Mouse (Mus musculus): ENCODE measurements around the gene 4930470P17Rik.

4930470P17Rik gene

DNA sequence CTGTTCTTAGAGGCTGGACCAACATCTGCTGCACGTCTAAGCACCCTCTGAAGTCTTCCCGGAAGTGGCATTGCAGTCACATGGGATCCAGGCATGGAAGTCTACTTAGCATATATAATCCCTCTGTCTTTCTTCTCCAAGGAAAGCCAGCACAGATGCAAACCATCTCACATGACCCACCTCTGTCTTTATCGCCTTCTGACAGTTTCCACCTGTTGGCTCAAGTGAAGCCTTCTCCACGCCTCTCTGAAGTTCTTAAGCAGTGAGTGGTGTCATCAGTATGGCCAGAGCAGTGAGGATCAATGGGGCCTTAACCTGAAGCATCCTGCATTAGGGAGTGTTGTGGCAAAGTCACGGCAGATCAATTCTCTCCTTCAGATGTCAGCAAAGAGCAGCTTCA, 23.2 kb downstream of the 4930470P17Rik start:
- DNase-seq (ENCODE audit: low spot score in 2 of 2), result no peak

DNA sequence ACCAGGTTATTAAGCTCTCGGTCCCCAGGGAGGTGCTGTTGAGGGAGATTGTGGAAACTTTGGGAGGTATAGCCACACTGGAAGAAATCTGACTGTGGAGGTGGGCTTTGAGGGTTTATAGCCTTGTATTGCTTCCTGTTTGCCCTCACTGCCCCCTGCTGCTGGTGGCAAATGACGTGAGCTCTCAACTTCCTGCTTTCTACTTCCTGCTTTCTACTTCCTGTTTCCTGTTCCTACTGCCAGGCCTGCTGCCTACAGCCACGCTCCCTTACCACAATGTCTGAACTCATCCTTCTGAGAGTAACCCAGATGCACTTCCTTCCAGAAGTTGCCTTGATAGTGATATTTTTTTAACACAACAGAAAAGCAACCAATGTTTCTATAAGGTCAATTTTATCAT, 24.3 kb downstream of the 4930470P17Rik start:
- no peak for DNase-seq (ENCODE audit: low spot score in 2 of 2)

GRCm38 (mm10) chr2:170576077-170576476, 25.7 kb downstream of the 4930470P17Rik start:
- DNase-seq (ENCODE audit: low spot score in 2 of 2), result no peak

- DNase-seq (ENCODE audit: low spot score in 2 of 2), result no peak
These were observed 36.8 kb downstream of the 4930470P17Rik start for GRCm38 (mm10) chr2:170564995-170565394.

GRCm38 (mm10) chr2:170563956-170564855, 37.6 kb downstream of the 4930470P17Rik start:
- no peak for DNase-seq (ENCODE audit: low spot score in 2 of 2)

DNA sequence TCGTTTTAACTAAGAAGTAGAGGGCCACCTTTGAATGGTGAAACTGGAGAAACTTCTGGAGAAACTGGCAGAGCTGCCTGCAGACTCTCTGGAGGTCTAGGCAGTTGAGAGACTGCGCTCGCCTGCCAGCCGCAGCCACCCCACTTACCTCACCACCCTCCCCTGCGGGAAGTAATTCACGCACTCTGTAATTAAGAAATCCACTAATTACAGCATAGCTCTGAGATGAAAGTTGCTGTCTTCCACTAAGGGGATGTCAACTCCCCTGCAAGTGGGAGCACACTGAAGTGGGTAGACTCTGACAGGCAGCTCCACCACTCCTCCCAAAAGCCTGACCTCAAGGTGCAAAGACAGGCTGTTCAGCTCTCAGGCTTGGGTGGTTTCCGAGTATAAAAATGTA, 49.7 kb downstream of the 4930470P17Rik start:
- DNase-seq (ENCODE audit: low spot score in 2 of 2), result no peak

- DNase-seq (ENCODE audit: low spot score in 2 of 2), result peak in 1 of 2 experiments; percentile 30
These were observed 51.6 kb downstream of the 4930470P17Rik start for GRCm38 (mm10) chr2:170550240-170550639.

GRCm38 (mm10) chr2:170549146-170549545, 52.7 kb downstream of the 4930470P17Rik start:
- no peak for DNase-seq (ENCODE audit: low spot score in 2 of 2)

- DNase-seq (ENCODE audit: low spot score in 2 of 2), result no peak
These were observed 53.8 kb downstream of the 4930470P17Rik start for GRCm38 (mm10) chr2:170548046-170548445.

- DNase-seq (ENCODE audit: low spot score in 2 of 2), result no peak
These were observed 54.3 kb downstream of the 4930470P17Rik start for GRCm38 (mm10) chr2:170547526-170547925.

DNA sequence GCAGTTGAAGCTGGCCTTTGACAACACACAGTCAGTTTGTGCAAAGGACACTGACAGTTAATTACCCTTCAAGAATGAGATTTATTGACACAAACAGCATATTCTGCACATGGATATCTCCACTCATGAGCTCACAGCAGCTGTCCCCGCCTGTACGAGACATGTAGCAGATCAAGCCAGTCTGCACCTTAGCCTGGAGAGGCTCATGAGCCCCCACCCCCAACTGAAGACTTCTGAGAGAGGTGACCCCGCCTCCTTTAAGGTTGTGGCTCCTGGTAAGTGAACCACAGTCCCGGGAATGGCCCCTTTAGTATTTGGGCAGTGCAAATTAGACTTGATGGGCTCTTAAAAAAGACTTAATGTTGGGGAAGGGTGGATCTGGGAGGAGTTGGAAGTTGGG, 56.1 kb downstream of the 4930470P17Rik start:
- DNase-seq (ENCODE audit: low spot score in 2 of 2), result no peak

- no peak for DNase-seq (ENCODE audit: low spot score in 2 of 2)
These were observed 56.9 kb downstream of the 4930470P17Rik start for GRCm38 (mm10) chr2:170544950-170545349.

- no peak for DNase-seq (ENCODE audit: low spot score in 2 of 2)
These were observed 57.7 kb downstream of the 4930470P17Rik start for GRCm38 (mm10) chr2:170544159-170544558.

GRCm38 (mm10) chr2:170543625-170544024, 58.2 kb downstream of the 4930470P17Rik start:
- no peak for DNase-seq (ENCODE audit: low spot score in 2 of 2)

DNA sequence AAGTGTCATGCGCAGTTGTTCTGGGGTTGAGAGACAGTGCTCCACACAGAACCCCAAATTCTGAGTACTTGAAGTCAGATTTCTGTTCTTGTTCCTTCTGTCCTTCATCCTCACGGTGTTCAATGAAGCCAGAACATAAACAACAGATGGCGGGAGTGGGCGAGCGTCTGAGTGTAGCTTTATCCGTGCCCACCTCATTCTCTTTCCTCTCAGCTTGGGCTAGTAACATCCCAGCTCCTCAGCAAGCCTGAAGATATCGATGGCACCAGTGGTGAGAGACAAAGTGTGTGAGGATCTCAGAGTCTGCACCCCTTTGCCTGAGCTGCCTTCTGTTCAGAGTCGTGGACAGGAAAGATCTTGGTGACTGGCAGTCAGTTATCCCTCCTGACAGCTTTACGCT, 62.6 kb downstream of the 4930470P17Rik start:
- DNase-seq (ENCODE audit: low spot score in 2 of 2), result no peak

DNA sequence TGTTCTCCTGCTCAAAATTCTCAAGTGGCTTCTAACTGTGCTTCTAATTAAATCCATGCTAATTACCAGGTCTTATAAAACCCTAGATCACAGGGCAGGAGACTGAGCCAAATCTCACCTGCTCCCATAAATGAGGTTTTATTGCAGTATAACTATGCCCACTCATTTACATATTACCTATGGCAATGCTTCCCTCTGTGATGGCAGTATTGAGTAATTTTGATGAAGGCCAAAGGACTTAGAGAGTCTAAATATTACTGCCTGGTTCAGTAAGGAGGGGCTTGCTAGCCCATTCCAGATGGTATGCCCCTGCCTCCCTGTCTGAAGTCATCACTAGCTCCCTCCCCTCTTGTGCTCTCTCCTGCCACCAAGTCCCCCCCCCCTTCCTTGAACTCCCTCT, 66.0 kb downstream of the 4930470P17Rik start:
- DNase-seq (ENCODE audit: low spot score in 2 of 2), result no peak

DNA sequence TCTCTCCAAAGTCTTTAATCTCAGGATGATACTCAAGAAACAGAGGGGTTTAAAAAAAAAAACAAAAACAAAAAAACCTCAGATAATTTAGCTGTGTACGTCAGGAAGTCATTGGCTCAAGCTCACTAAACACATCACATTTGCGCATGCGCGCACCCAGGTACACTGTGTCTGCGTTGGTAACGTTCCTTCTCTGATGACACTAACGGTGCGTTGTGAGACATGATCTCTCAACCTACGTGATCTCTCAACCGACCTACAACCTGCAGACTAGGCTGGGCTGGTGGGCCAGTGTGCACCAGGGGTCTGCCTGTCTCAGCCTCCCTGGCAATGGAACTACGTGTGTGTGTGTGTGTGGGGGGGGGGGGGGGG, 67.0 kb downstream of the 4930470P17Rik start:
- DNase-seq (ENCODE audit: low spot score in 2 of 2), result no peak

DNA sequence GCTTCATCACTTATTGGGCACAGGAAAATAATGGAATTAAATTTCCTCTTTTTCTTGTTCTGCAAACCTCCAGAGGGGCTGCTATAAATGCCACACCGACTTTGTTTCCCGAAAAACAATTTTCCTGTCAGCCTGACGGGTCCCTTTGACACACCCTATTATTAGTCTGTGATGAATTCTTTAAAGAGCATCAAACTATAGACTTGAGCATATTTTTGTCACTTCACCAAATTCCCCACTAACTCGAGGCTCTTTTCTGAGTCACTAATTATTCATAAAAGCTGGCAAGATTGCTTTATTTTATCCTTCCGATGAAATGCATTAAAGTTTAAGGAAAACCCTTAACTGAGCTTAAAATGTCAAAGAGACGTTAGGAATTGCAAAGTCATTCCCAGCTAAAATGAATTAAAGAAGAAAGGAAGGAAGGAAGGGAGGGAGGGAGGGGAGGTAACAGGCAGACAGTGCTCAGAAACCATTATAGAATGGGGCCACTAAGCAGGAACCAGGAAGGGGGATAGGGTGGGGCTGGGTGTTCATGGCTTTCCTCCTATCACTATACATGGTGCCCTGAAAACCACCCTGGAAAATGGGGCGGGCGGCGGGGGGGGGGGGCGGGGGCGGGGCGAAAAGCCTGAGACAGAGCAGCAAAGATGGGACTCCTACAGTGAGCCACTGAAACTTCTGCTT, 67.6 kb downstream of the 4930470P17Rik start:
- no peak for DNase-seq (ENCODE audit: low spot score in 2 of 2)

DNA sequence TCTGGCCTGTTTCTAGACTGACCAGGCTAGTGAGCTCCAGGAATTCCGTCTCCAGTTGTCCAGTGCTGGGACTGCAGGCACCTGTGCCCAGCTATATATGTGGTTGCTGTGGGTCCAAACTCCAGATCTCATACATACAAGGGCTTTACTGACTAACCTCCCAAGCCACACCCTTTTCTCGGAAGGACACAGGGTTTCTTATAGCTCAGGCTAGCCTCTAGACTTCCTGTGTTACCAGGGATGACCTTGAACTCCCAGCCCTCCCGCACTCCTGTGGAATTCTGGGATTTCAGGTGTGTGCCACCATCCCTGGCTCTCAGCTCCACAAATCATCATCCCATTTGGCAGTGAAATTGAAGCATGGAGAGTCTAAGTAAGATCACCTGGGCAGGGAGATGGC, 71.6 kb downstream of the 4930470P17Rik start:
- no peak for DNase-seq (ENCODE audit: low spot score in 2 of 2)

DNA sequence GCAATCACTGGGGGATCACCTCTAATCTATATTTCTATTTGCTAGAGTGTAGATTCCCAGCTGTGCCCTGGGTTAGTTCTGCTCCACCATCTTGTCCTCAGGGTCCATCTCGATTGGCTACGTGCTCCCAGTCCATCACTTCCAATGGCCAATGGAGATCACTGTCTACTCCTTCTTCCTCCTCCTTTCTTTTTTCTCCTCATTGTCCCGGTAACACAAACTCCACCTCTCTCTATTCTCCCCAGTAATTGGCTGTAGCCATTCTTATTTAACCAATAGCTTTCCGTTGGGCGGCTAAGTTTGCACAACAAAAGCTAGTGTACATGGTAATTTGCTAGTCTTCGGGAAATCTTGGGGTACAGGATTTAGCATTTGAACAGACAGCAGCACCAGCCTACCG, 72.1 kb downstream of the 4930470P17Rik start:
- no peak for DNase-seq (ENCODE audit: low spot score in 2 of 2)

All from cerebellum, postnatal 4 days (tissue).